Mouse (Mus musculus) bone marrow, adult 2 months (tissue): ENCODE results near the gene F8a. TPM values are rescaled to one million over a fixed set of nuclear protein-coding genes. Genes with fewer than 3 reads are reported as not detected.
A peak's percentile ranks its signal among the peaks of the same experiment; 100 is the strongest.
"Not testable (repeated sequence)": the region's sequence is repeated elsewhere in the genome, so short reads cannot be mapped to it uniquely, and the experiment has no call there.

Experiments
- H3K27ac ChIP-seq: fragments of 200-500 bp; 2 replicates; pipeline ENCODE4 v1.5.1; 2012; ENCODE audit warnings: low read depth, mild to moderate bottlenecking, control low read depth, inconsistent platforms, low read length; ENCODE audit not compliant: control insufficient read depth, poor library complexity, insufficient read depth
- H3K4me1 ChIP-seq: fragments of 200-500 bp; 2 replicates; pipeline ENCODE4 v1.6.1; 2011; ENCODE audit warnings: low read length; ENCODE audit not compliant: control insufficient read depth, insufficient read depth
- H3K4me3 ChIP-seq: fragments of 200-500 bp; replicated peaks from 2 replicates; pipeline ENCODE3; 2011; ENCODE audit warnings: mild to moderate bottlenecking, low read depth, low read length, control low read depth; ENCODE audit not compliant: control insufficient read depth
- CTCF ChIP-seq: fragments of 200-500 bp; IDR thresholded peaks from 2 replicates; pipeline ENCODE4 v1.5.1; 2011; ENCODE audit warnings: low read length, control low read depth; ENCODE audit not compliant: control insufficient read depth, insufficient read depth
- POLR2A ChIP-seq: fragments of 200-500 bp; IDR thresholded peaks from 2 replicates; pipeline ENCODE4 v1.6.1; 2011; ENCODE audit warnings: low read depth, mild to moderate bottlenecking, control low read depth, low read length, borderline replicate concordance; ENCODE audit not compliant: control insufficient read depth
- WGBS: fragments of 180-500 bp; shearing (Covaris S2); methylation state at CpG from one replicate; pipeline ENCODE4 v1.1.7; 2018; 5-methylcytosine and 5-hydroxymethylcytosine counted together
- polyA plus RNA-seq: library from polyadenylated mRNA; stranded (reverse); fragments of >200 nt; gene quantifications from 2 replicates; pipeline ENCODE4 v1.2.4, GENCODE M21; 2011; ENCODE audit warnings: low replicate concordance; ENCODE audit not compliant: missing spikeins, insufficient read depth, insufficient read length

Gene F8a
- polyA plus RNA-seq = 1.4 and 2.0 TPM in 2 replicates

- WGBS = 15% methylated on average over 39 of the region's 39 CpGs
- TF ChIP-seq CTCF (no peak), POLR2A (peak; percentile 72; the same call in 1 of the 2 replicates)
- Histone ChIP-seq H3K4me3 (peak within 1 kb of the TSS; percentile 94), H3K4me1 (no peaks in the 10 kb centered on the region; the same call in 1 of the 2 replicates), H3K27ac (peak within 1 kb of the TSS; percentile 90)
Measured at GRCm38 (mm10) chrX:73227914-73228605, at the start of gene F8a. TSS of gene F8a (plus strand) at chrX:73228291.

- not testable (repeated sequence) for H3K4me1 ChIP-seq, H3K4me3 ChIP-seq, H3K27ac ChIP-seq
- 65% methylated on average over 12 of the region's 12 CpGs for WGBS
Measured at GRCm38 (mm10) chrX:73191934-73192333, 36.2 kb upstream of the F8a start, which contains the start of gene Xlr3b. TSS of gene Xlr3b (plus strand) at chrX:73192207.

GRCm38 (mm10) chrX:73213819-73214564, 14.1 kb upstream of the F8a start, which contains the start of gene Xlr4b:
TSS of gene Xlr4b (plus strand) at chrX:73214333.
- WGBS = 29% methylated on average over 19 of the region's 19 CpGs
- not testable (repeated sequence) for H3K27ac ChIP-seq, H3K4me1 ChIP-seq, H3K4me3 ChIP-seq

- no peak overlapping the region for H3K27ac ChIP-seq
- H3K4me1 ChIP-seq = no peaks in the 10 kb centered on the region; the same call in 1 of the 2 replicates
- H3K4me3 ChIP-seq = no peak overlapping the region
- WGBS = 65% methylated on average over 1 of the region's 1 CpGs
- TF ChIP-seq POLR2A (no peak), CTCF (no peak)
Measured at GRCm38 (mm10) chrX:73225365-73225764, 2.7 kb upstream of the F8a start.

GRCm38 (mm10) chrX:73228606-73229214, 619 bp downstream of the F8a start:
- Histone ChIP-seq H3K4me3 (peak overlapping the region; percentile 94), H3K4me1 (no peaks in the 10 kb centered on the region; the same call in 1 of the 2 replicates), H3K27ac (peak overlapping the region; percentile 90)
- 10% methylated on average over 48 of the region's 51 CpGs for WGBS
- TF ChIP-seq CTCF (no peak), POLR2A (no peak)

- WGBS = 25% methylated on average over 3 of the region's 3 CpGs
- peak overlapping the region; percentile 94 for H3K4me3 ChIP-seq
- H3K27ac ChIP-seq = no peak overlapping the region
- TF ChIP-seq CTCF (no peak), POLR2A (no peak)
- no peaks in the 10 kb centered on the region; the same call in 1 of the 2 replicates for H3K4me1 ChIP-seq
Measured at GRCm38 (mm10) chrX:73229288-73229687, 1.2 kb downstream of the F8a start.

GRCm38 (mm10) chrX:73242821-73243325, 14.8 kb downstream of the F8a start, which contains the start of gene Xlr4c:
TSS of gene Xlr4c (minus strand) at chrX:73243130.
- H3K27ac ChIP-seq, H3K4me3 ChIP-seq, H3K4me1 ChIP-seq: not testable (repeated sequence)
- WGBS = 49% methylated on average over 14 of the region's 14 CpGs

- H3K4me1 ChIP-seq, H3K4me3 ChIP-seq, H3K27ac ChIP-seq: not testable (repeated sequence)
- WGBS = 70% methylated on average over 1 of the region's 2 CpGs
Measured at GRCm38 (mm10) chrX:73262428-73262827, 34.3 kb downstream of the F8a start.

GRCm38 (mm10) chrX:73265270-73265669, 37.2 kb downstream of the F8a start, which contains the start of gene Xlr3c:
TSS of gene Xlr3c (minus strand) at chrX:73265390.
- not testable (repeated sequence) for H3K4me1 ChIP-seq, H3K27ac ChIP-seq, H3K4me3 ChIP-seq
- WGBS = 83% methylated on average over 14 of the region's 14 CpGs

Other genes starting within 250 kb of the F8a start
- 0.42 TPM in 1 of 2 replicates, not detected in the other for gene Zfp185, start 241.0 kb upstream of the F8a start, polyA plus RNA-seq
- not detected in 2 replicates for gene Pnma5, start 191.2 kb upstream of the F8a start, polyA plus RNA-seq
- gene Pnma3, start 163.5 kb upstream of the F8a start, polyA plus RNA-seq = not detected in 2 replicates
- gene Xlr4a, start 145.8 kb upstream of the F8a start, polyA plus RNA-seq = 2.2 and 10.0 TPM in 2 replicates
- 3.3 TPM in 1 of 2 replicates, not detected in the other for gene Xlr3a, start 131.2 kb upstream of the F8a start, polyA plus RNA-seq
- gene Gm14685, start 111.2 kb upstream of the F8a start, polyA plus RNA-seq = not detected in 2 replicates
- not detected in 2 replicates for gene Xlr5b, start 79.5 kb upstream of the F8a start, polyA plus RNA-seq
- not detected in 2 replicates for gene DXBay18, start 78.8 kb upstream of the F8a start, polyA plus RNA-seq
- gene Spin2d, start 51.3 kb upstream of the F8a start, polyA plus RNA-seq = not detected in 2 replicates
- 5.4 TPM in 1 of 2 replicates, not detected in the other for gene Xlr3b, start 36.1 kb upstream of the F8a start, polyA plus RNA-seq
- gene Xlr4b, start 14.0 kb upstream of the F8a start, polyA plus RNA-seq = 3.9 and 26.1 TPM in 2 replicates
- 4.2 TPM in 1 of 2 replicates, not detected in the other for gene Xlr4c, start 14.8 kb downstream of the F8a start, polyA plus RNA-seq
- 0.88 TPM in 1 of 2 replicates, not detected in the other for gene Xlr3c, start 37.1 kb downstream of the F8a start, polyA plus RNA-seq
- not detected in 2 replicates for gene Xlr5a, start 64.7 kb downstream of the F8a start, polyA plus RNA-seq
- not detected in 2 replicates for gene Xlr5c, start 64.7 kb downstream of the F8a start, polyA plus RNA-seq
- not detected in 2 replicates for gene Gm45015, start 108.5 kb downstream of the F8a start, polyA plus RNA-seq
- 1.7 and 3.4 TPM in 2 replicates for gene Zfp275, start 114.3 kb downstream of the F8a start, polyA plus RNA-seq
- not detected in 2 replicates for gene Gm18336, start 170.4 kb downstream of the F8a start, polyA plus RNA-seq
- not detected in 2 replicates for gene Zfp92, start 182.8 kb downstream of the F8a start, polyA plus RNA-seq
- gene Trex2, start 207.1 kb downstream of the F8a start, polyA plus RNA-seq = not detected in 2 replicates
- 31.7 and 52.9 TPM in 2 replicates for gene Haus7, start 230.8 kb downstream of the F8a start, polyA plus RNA-seq